Mouse (Mus musculus): ENCODE results near the gene Hs3st6.

Hs3st6 gene

DNA sequence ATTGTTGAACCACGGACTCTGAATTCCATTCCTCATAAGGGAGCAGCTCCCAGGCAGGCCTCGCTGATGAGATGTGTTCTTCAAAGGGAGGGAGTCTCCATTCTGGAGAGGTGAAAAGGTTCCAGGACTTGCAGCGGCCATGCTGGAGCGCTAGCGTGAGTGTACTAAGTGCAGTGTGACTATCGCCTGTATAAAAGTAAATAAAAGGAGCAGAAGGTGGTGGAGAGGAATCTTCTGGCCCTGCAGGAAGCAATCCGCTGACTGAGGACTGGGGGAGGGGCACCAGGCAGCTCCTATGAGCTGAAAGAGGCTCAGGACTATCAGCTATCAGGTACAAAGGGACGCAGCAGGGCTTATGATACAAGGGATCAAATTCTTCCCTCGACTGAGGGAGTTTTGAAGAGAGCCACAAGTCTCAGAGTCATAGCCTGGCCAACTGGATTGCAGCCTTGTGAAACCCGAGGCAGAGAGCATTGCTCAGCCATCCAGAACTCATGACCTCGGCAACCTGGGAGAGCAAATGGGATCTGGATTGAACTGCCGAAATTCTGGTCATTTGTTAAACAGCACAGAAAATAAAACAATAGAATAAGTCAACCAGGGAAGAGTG is 13.6 kb downstream of the Hs3st6 start:
- DNase-seq (ENCODE audit: low read depth, low spot score) = no peak

DNA sequence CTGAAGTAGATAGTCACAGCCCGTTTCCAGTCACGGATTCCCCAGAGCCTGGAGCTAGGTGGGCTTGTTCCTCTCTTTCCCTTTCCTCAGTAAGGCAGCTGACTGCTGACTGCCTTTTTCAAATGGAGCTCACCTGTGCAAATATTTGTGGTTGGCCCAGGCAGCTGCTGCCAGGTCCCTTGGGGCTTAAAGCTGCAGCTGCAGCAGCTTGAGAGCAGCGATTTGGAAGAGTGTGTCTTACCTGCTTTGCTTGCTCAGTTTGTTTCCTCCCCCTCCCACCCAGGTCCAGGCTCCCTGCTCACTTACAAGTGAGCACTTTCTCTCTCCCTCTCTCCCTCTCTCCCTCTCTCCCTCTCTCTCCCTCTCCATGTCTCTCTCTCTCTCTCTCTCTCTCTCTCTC is 16.4 kb downstream of the Hs3st6 start:
- DNase-seq (ENCODE audit: low read depth, low spot score) = no peak

DNA sequence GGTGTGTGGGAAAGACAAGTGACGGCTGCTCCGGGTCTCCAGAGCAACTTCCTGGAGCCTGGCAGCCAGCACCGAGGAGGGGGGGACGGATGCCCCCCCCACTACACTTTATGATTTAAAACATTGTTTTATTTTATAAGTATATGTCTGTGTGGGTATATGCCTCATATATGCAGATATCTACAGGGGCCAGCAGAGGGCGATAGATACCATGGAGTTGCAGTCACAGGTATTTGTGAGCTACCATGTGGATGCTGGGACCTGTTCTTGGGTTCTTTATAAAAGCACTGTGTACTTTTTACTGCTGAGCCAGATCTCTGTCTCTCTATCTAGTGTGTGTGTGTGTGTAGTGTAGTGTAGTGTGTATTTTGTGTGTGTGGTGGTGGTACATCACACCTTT is 20.5 kb downstream of the Hs3st6 start:
- no peak for DNase-seq (ENCODE audit: low read depth, low spot score)

DNA sequence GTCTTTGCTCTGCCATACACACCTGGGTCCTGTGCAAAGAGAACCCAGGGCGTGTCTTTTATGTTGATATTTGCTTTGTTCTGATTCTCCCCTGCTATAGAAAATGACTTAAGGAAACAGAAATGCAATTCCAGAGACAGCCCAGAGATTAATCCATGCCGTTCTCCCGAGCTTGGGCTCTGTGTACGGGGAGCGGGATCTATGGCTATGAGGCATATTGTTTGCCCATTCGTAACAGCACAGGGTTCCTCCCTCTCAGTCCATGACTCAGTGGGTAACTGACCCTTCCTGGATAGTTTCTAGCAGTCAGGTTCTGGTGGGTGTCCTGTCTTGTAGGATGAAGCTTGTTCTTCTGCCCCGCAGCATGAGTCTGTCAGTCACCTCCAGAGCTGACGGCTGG is 22.4 kb downstream of the Hs3st6 start:
- DNase-seq (ENCODE audit: low read depth, low spot score) = no peak

DNA sequence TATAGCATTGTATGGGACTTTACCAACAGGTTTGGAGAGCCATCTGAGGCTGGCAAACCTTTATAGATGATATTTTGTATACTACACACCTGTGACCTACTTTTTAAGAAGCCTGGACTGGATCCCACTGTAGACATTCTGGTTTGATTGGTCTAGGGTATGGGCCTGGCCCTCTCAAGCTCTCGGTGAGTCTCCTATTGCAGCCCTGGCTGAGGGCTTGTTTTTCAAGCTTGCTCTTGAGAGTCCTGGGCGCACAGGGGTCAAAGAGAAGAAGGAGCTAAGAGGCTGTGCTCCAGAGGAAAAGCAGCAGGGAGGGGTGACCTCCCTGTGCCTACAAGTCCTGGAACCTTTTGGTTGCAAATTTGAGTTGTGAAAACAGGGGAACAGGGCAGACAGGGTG is 24.3 kb downstream of the Hs3st6 start:
- DNase-seq (ENCODE audit: low read depth, low spot score) = no peak

DNA sequence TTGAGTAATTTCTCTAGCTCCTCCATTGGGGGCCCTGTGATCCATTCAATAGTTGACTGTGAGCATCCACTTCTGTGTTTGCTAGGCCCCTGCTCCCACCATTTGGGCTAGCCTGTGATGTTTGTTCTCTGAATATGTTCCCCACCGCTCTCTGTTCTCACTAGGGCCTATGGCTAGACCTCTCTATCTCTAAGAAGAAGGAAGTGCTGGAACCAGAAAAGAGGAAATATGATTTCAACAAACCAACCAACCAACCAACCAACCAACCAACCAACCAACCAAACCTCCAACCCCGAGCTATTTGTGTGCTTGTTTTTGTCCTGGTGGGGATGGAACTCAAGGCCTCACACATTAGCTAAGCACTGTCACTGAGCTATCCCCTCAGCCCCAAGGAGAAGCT is 28.0 kb downstream of the Hs3st6 start:
- no peak for DNase-seq (ENCODE audit: low read depth, low spot score)

DNA sequence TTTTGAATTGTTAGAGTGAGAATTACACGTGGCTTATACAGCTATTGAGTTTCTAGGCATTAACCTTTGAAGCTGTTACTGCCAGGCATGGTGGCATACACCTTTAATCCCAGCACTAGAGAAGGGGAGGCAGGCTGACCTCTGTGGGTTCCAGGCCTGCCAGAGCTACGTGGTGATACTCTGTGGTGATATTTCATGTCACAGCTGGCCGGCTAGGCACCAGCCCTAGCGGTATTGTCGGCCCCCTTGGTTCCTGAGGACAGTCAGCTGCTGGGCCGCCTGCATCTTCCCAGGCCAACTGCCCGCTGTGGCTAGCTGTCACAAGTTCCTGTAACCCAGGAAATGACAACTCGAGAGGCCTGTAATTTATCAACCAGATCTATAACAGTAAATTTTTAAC is 39.4 kb downstream of the Hs3st6 start:
- no peak for DNase-seq (ENCODE audit: low read depth, low spot score)

DNA sequence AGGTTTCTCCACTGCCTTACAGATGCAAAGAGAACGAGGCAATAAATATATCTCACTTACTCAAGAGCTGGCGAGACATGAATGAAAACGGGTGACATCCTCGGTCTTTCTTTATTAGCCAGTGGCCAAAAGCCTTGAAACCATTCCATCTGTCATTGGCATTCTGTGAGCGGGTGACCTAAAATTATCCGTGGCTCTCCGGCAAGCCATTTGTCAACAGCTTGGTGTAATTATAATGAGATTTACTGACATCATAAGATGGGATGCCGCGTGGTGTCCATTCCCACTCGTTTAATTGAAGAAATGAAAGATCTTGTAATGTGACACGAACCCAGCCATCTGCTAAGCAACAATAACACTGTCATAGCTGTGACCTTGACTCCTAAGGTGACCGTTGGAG is 42.0 kb downstream of the Hs3st6 start:
- DNase-seq (ENCODE audit: low read depth, low spot score) = no peak

DNA sequence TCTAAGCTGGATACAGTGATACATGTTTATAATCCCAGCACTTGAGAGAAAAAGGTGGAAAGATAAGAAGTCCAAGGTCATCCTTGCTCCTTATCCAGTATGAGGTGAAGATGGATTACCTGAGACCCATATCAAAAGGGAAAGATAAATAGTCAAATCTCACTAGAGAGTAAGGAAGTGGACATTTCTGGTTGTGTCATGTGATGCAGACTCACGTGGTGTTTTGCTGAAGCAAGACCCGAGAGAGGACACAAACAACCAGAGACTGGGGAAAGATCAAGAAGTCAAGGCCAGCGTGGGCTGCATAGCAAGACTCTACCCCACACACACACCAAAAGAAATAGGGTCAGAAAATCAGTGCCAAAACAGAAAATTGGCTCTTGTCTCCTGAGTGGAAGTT is 44.2 kb downstream of the Hs3st6 start:
- DNase-seq (ENCODE audit: low read depth, low spot score) = no peak

DNA sequence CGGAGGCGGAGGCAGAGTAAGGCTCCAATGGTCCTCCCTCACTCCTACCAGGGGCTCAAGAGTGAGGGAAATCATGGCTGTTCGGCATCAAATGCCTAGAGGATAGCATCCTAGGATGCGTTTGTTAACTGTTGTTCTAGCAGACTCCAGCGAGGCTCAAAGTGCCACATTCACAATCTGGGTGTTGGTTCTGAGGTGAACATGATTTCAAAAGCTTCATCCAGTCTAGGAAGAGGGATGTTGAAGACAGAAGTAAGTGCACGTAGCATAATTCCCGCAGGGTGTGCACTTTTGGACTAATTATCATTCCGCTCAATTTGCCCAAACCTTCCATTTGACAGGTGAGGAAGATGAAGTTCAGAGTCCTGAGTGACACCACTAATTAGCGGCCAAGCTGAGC is 45.4 kb downstream of the Hs3st6 start:
- no peak for DNase-seq (ENCODE audit: low read depth, low spot score)

DNA sequence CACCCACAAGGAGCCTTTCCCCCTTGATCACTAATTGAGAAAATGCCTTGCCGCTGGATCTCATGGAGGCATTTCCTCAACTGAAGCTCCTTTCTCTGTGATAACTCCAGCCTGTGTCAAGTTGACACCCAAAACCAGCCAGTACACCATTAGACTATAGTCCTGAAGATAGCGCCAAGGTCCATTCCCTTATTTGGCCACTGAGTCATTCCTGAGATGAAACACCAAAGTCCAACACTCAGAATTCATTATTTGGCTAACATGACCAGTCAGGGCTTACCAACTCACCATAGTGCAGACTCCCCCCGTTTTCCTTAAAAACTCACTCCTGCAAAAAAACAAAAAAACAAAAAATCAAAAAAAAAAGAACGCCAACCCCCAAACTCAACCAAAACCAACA is 46.7 kb downstream of the Hs3st6 start:
- no peak for DNase-seq (ENCODE audit: low read depth, low spot score)

DNA sequence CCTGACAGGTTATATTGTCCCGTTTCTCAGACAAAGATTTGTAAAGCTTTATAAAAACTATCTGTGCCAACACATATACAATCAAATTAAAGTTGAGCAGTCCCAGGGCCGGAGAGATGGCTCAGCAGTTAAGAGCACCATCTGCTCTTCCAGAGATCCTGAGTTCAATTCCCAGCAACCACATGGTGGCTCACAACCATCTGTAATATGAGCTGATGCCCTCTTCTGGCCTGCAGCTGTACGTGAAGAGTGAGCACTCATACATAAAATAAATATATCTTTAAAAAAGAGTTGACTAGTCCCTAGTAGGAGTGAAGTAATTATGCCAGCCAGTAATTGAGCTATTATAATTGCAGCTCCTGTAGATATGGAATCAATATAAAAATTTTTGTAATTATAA is 47.7 kb downstream of the Hs3st6 start:
- no peak for DNase-seq (ENCODE audit: low read depth, low spot score)

DNA sequence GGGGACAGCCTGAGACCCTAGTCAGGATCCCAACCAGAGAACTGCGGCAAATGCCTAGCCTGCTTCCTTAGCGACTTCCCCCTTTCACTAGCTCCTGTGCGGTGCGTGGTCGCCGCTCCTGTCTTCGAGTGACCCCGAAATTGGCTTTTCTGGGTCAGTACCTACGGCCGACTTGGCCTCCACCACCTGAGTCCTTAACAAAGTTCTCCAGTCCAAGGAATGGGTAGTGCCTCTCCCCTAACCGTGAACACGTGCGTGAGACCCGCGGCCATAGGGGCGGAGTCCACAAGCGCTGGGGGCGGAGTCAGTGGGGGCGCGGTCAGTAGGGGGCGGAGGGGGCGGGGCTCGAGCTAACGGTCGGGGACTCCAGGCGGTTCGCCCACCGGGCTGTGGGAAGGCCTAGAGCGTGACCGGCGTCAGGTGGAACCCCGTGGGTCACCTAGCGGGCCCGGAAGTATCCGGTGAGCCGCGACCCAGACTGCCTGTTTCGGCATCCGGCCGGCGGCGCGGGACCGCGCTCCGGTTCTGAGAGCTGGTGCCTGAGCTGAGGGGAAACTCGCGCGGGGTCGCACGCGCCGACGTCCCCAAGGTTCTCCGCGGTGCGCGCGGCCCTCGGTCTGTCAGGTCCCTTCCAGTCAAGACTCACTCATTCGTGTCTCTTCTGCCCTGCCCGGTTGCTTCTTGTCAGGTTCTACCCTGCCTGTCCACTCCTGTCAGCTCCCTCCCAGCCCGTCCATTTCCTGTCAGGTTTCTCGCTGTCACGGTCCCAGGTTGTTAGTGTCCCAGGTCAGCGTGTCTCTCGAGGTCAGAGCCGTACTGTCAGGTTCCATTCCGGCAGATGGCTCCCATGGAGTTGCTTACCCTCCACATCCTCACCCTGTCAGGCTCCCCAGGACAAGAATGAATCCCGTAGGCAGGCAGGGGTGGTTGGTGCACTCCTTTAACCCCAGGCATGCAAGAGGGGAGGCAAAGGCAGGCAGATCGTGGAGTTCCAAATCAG is 51.5 kb downstream of the Hs3st6 start, which contains the start of gene Meiob:
Meiob (plus strand) TSS at position 338 of the 1,000 bp plus-strand sequence.
- peak; percentile 67 for DNase-seq (ENCODE audit: low read depth, low spot score)

Data from embryo, embryonic 11.5 days (tissue).